36 mouse cellular contexts compared by ENCODE assay signal in the genomic region with DNA sequence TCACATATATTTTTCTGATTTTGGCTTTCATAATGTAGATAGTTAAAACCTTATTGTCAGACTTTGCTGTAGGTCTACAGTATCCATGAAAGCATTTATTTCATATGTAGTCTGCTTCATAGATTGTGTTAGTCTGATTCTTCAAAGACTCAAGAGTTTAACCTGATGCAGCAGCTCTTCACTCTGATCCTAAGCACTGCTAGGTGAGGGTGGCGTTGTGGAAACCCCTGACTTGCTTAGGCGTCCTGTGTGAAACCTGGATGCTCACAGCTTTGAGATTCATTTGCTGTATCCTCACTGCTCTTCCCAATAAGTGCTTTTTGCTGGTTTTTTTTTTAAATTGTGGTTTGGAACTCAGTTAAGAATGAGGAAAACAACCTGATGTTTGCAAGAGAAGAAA. TPM values are rescaled to one million over a fixed set of nuclear protein-coding genes. Genes with fewer than 3 reads are reported as not detected.
"Had no signal": no experiment of that assay in that cellular context is flagged by ENCODE, and none has a peak within 500 bp of the region (broad histone marks: within the 10 kb centered on the region; RNA-seq: fewer than 3 reads in every experiment).

No protein-coding gene starts in this region.

- H3K27me3 ChIP-seq: intestine, embryonic 15.5 days; liver, embryonic 13.5 days; liver, embryonic 15.5 days had no signal

- H3K4me2 ChIP-seq: heart, embryonic 11.5 days; heart, embryonic 13.5 days; heart, embryonic 15.5 days; hindbrain, embryonic 12.5 days; hindbrain, embryonic 14.5 days; intestine, embryonic 15.5 days; limb, embryonic 12.5 days; liver, embryonic 11.5 days; liver, embryonic 13.5 days; liver, embryonic 15.5 days had no signal

- H3K4me1 ChIP-seq: heart, embryonic 13.5 days; heart, embryonic 15.5 days; hindbrain, embryonic 10.5 days; hindbrain, embryonic 12.5 days; intestine, embryonic 15.5 days; limb, embryonic 10.5 days; limb, embryonic 12.5 days; liver, embryonic 13.5 days; liver, embryonic 15.5 days had no signal

- H3K9ac ChIP-seq: heart, embryonic 13.5 days; heart, embryonic 15.5 days; hindbrain, embryonic 12.5 days; hindbrain, embryonic 14.5 days; intestine, embryonic 15.5 days; limb, embryonic 12.5 days; liver, embryonic 13.5 days; liver, embryonic 15.5 days had no signal

- H3K36me3 ChIP-seq: heart, embryonic 13.5 days; heart, embryonic 15.5 days; hindbrain, embryonic 10.5 days; hindbrain, embryonic 12.5 days; intestine, embryonic 15.5 days; limb, embryonic 10.5 days; limb, embryonic 12.5 days; liver, embryonic 13.5 days; liver, embryonic 15.5 days had no signal

- H3K4me3 ChIP-seq: heart, adult 2 months; heart, embryonic 13.5 days; heart, embryonic 15.5 days; hindbrain, embryonic 10.5 days; hindbrain, embryonic 12.5 days; intestine, embryonic 15.5 days; left cerebral cortex, adult 2 months; limb, embryonic 10.5 days; limb, embryonic 12.5 days; liver, embryonic 13.5 days; liver, embryonic 15.5 days had no signal

- H3K27ac ChIP-seq: heart, adult 2 months; heart, embryonic 13.5 days; heart, embryonic 15.5 days; hindbrain, embryonic 10.5 days; hindbrain, embryonic 12.5 days; hindbrain, embryonic 14.5 days; intestine, embryonic 15.5 days; left cerebral cortex, adult 2 months; limb, embryonic 10.5 days; limb, embryonic 12.5 days; liver, embryonic 13.5 days; liver, embryonic 15.5 days had no signal

- ATAC-seq: hindbrain, embryonic 16.5 days; inflammation-experienced regulatory T-cells, adult 6 months; intestine, embryonic 15.5 days; intestine, postnatal 0 days had no signal

- H3K9me3 ChIP-seq: heart, embryonic 13.5 days; heart, embryonic 15.5 days; hindbrain, embryonic 10.5 days; hindbrain, embryonic 12.5 days; intestine, embryonic 15.5 days; limb, embryonic 10.5 days; limb, embryonic 12.5 days; liver, embryonic 13.5 days; liver, embryonic 15.5 days had no signal

- DNase-seq: gastrocnemius, postnatal 10 days; gastrocnemius, postnatal 25 days; heart, adult 2 months; heart, postnatal 4 days; kidney, adult 18-20 months; kidney, adult 8-10 months; kidney, postnatal 10 days; kidney, postnatal 25 days; liver; liver, embryonic 13.5 days had no signal

RNA-seq across cellular contexts. Expression of a gene that starts 21.6 kb away (rescaled TPM):
- total RNA-seq: gastrocnemius, adult 18-20 months; gastrocnemius, postnatal 25 days; granulocyte monocyte progenitor cell, adult 5-6 weeks; heart, adult 2 months; heart, postnatal 25 days; heart, postnatal 4 days; layer of hippocampus, adult 18-20 months; layer of hippocampus, adult 8-10 months; layer of hippocampus, postnatal 10 days; layer of hippocampus, postnatal 25 days; left cerebral cortex, adult 2 months; left cerebral cortex, postnatal 14 days; left cerebral cortex, postnatal 36 days had no signal
- polyA plus RNA-seq: heart, postnatal 0 days; hindbrain, embryonic 14.5 days; hindbrain, embryonic 16.5 days; inflammation-experienced regulatory T-cells, adult 6 months; intestine, embryonic 15.5 days; intestine, postnatal 0 days; kidney, embryonic 14.5 days; liver, embryonic 13.5 days; liver, embryonic 15.5 days had no signal
